Mouse (Mus musculus) olfactory bulb, adult 2 months (tissue): ENCODE data around the gene Gm28308.

ENCODE experiments used
- CTCF ChIP-seq: fragments of 200-500 bp; IDR thresholded peaks from 2 replicates; pipeline ENCODE4 v1.5.1; 2012; ENCODE audit warnings: low read depth, mild to moderate bottlenecking, low read length, moderate library complexity; ENCODE audit not compliant: insufficient read depth
- POLR2A ChIP-seq: fragments of 200-500 bp; IDR thresholded peaks from 2 replicates; pipeline ENCODE4 v1.6.1; 2012; ENCODE audit warnings: mild to moderate bottlenecking, low read depth, low read length, moderate library complexity; ENCODE audit not compliant: insufficient read depth

- TF ChIP-seq CTCF (no peak), POLR2A (no peak)
Measured at GRCm38 (mm10) chr6:52153270-52153669, 59.9 kb downstream of the Gm28308 start.
